25 mouse cellular contexts compared by ENCODE assay signal in the genomic region with DNA sequence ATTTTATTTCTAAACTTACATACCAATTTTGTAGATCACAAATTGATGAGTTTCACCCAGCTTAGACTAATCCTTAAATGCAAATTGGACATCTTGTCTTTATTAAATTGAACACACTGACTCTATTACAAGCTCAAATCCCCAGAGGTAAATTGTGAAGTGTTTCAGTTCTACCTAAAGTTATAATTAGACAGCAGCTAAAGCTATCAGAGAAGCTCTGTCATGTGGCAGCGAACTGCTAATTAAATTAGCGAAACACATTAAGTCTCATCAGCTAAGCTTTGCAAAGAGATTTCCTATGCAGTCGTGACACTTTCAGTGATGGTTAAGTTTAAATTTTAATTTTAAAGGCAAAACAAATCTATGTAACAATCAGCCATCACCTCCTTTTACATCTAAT.
DNase-seq lines count a peak whose midpoint lies in the region; ATAC-seq and TF ChIP-seq lines count a peak whose summit lies in the region.
"Had no signal": no experiment of that assay in that cellular context is flagged by ENCODE, and none has a peak within 500 bp of the region (broad histone marks: within the 10 kb centered on the region; RNA-seq: fewer than 3 reads in every experiment).

No protein-coding gene starts in this region.

- H3K36me3 ChIP-seq in hindbrain, embryonic 16.5 days (ENCODE audit: control insufficient read depth, insufficient read depth, low read length), result no peaks in the 10 kb centered on the region
- no peaks in the 10 kb centered on the region for H3K36me3 ChIP-seq in hindbrain, embryonic 12.5 days
- H3K36me3 ChIP-seq in midbrain, postnatal 0 days (ENCODE audit: insufficient read depth, low read length), result no peaks in the 10 kb centered on the region
- H3K36me3 ChIP-seq in midbrain, embryonic 10.5 days, result no peaks in the 10 kb centered on the region
- no peaks in the 10 kb centered on the region for H3K36me3 ChIP-seq in neural tube, embryonic 15.5 days
- H3K36me3 ChIP-seq: forebrain, embryonic 10.5 days; forebrain, embryonic 15.5 days; heart, embryonic 12.5 days; heart, embryonic 15.5 days; hindbrain, embryonic 13.5 days; intestine, embryonic 15.5 days had no signal

- H3K9me3 ChIP-seq in hindbrain, embryonic 16.5 days (ENCODE audit: control insufficient read depth, low read length), result no peaks in the 10 kb centered on the region
- no peaks in the 10 kb centered on the region for H3K9me3 ChIP-seq in hindbrain, embryonic 12.5 days (replicated peaks)
- H3K9me3 ChIP-seq in midbrain, postnatal 0 days (ENCODE audit: low read length), result no peaks in the 10 kb centered on the region
- H3K9me3 ChIP-seq in midbrain, embryonic 10.5 days (replicated peaks), result no peaks in the 10 kb centered on the region
- no peaks in the 10 kb centered on the region for H3K9me3 ChIP-seq in neural tube, embryonic 15.5 days (replicated peaks)
- H3K9me3 ChIP-seq: forebrain, embryonic 10.5 days; forebrain, embryonic 15.5 days; heart, embryonic 12.5 days; heart, embryonic 15.5 days; hindbrain, embryonic 13.5 days; intestine, embryonic 15.5 days had no signal

- peak; percentile 60 for DNase-seq in midbrain, postnatal 0 days (ENCODE audit: low spot score)
- DNase-seq in midbrain, embryonic 10.5 days (ENCODE audit: low spot score), result no peak
- peak; percentile 57 for DNase-seq in brain, embryonic 14.5 days (ENCODE audit: low read depth)
- DNase-seq in cerebellum, postnatal 4 days (ENCODE audit: low spot score in 2 of 2), result no peak
- DNase-seq: adrenal gland, adult 8-10 months; adrenal gland, postnatal 25 days; cerebellum, adult 11-12 months; cerebellum, adult 8-10 months; cerebellum, postnatal 10 days; cerebellum, postnatal 36 days; gastrocnemius, postnatal 25 days; heart, adult 18-20 months; heart, postnatal 10 days; heart, postnatal 36 days; kidney, adult 11 months had no signal

- H3K4me1 ChIP-seq in hindbrain, embryonic 16.5 days (ENCODE audit: control insufficient read depth, insufficient read depth, low read depth, low read length), result no peaks in the 10 kb centered on the region
- no peaks in the 10 kb centered on the region for H3K4me1 ChIP-seq in hindbrain, embryonic 12.5 days
- H3K4me1 ChIP-seq in midbrain, postnatal 0 days (ENCODE audit: insufficient read depth, low read length), result no peaks in the 10 kb centered on the region
- no peaks in the 10 kb centered on the region for H3K4me1 ChIP-seq in midbrain, embryonic 10.5 days
- no peaks in the 10 kb centered on the region for H3K4me1 ChIP-seq in neural tube, embryonic 15.5 days
- H3K4me1 ChIP-seq: forebrain, embryonic 10.5 days; forebrain, embryonic 15.5 days; heart, embryonic 12.5 days; heart, embryonic 15.5 days; intestine, embryonic 15.5 days had no signal

- no peak overlapping the region for H3K27ac ChIP-seq in hindbrain, embryonic 16.5 days (ENCODE audit: low read depth, low read length)
- no peak overlapping the region for H3K27ac ChIP-seq in hindbrain, embryonic 12.5 days
- no peak overlapping the region for H3K27ac ChIP-seq in midbrain, postnatal 0 days (ENCODE audit: low read depth, low read length)
- H3K27ac ChIP-seq in midbrain, embryonic 10.5 days (replicated peaks), result no peak overlapping the region
- H3K27ac ChIP-seq in neural tube, embryonic 15.5 days (replicated peaks), result no peak overlapping the region
- H3K27ac ChIP-seq: forebrain, embryonic 10.5 days; forebrain, embryonic 15.5 days; heart, embryonic 15.5 days; hindbrain, embryonic 13.5 days; intestine, embryonic 15.5 days had no signal

- TF ChIP-seq POLR2A in brain, embryonic 14.5 days (IDR thresholded peaks at IDR 0.05; ENCODE audit: borderline replicate concordance, extremely low read depth, insufficient read depth, insufficient read length, poor library complexity, severe bottlenecking), result no peak

- H3K9ac ChIP-seq in hindbrain, embryonic 16.5 days (ENCODE audit: low read depth, low read length), result no peak overlapping the region
- no peak overlapping the region for H3K9ac ChIP-seq in hindbrain, embryonic 12.5 days
- H3K9ac ChIP-seq in midbrain, postnatal 0 days (replicated peaks; ENCODE audit: low read length, poor library complexity, severe bottlenecking), result no peak overlapping the region
- H3K9ac ChIP-seq in neural tube, embryonic 15.5 days (replicated peaks), result no peak overlapping the region
- H3K9ac ChIP-seq: forebrain, embryonic 15.5 days; heart, embryonic 12.5 days; heart, embryonic 15.5 days; hindbrain, embryonic 13.5 days; intestine, embryonic 15.5 days had no signal

- H3K4me3 ChIP-seq in hindbrain, embryonic 16.5 days (ENCODE audit: low read length), result no peak overlapping the region
- H3K4me3 ChIP-seq in hindbrain, embryonic 12.5 days, result no peak overlapping the region
- no peak overlapping the region for H3K4me3 ChIP-seq in midbrain, postnatal 0 days (ENCODE audit: low read depth, low read length)
- no peak overlapping the region for H3K4me3 ChIP-seq in midbrain, embryonic 10.5 days
- no peak overlapping the region for H3K4me3 ChIP-seq in neural tube, embryonic 15.5 days (replicated peaks)
- H3K4me3 ChIP-seq: forebrain, embryonic 10.5 days; forebrain, embryonic 15.5 days; heart, embryonic 12.5 days; heart, embryonic 15.5 days; hindbrain, embryonic 13.5 days; intestine, embryonic 15.5 days had no signal

- no peaks in the 10 kb centered on the region for H3K27me3 ChIP-seq in hindbrain, embryonic 16.5 days (replicated peaks; ENCODE audit: control insufficient read depth, insufficient read depth, low read length)
- no peaks in the 10 kb centered on the region for H3K27me3 ChIP-seq in hindbrain, embryonic 12.5 days
- H3K27me3 ChIP-seq in midbrain, postnatal 0 days (ENCODE audit: insufficient read depth, low read length), result no peaks in the 10 kb centered on the region
- H3K27me3 ChIP-seq in midbrain, embryonic 10.5 days (ENCODE audit: low read depth, poor library complexity, severe bottlenecking), result no peaks in the 10 kb centered on the region
- H3K27me3 ChIP-seq in neural tube, embryonic 15.5 days (replicated peaks), result no peaks in the 10 kb centered on the region
- H3K27me3 ChIP-seq: forebrain, embryonic 15.5 days; heart, embryonic 12.5 days; heart, embryonic 15.5 days; hindbrain, embryonic 13.5 days; intestine, embryonic 15.5 days had no signal

- no peak for TF ChIP-seq CTCF in midbrain, postnatal 0 days (IDR thresholded peaks at IDR 0.05)
- no peak for TF ChIP-seq CTCF in brain, embryonic 14.5 days (IDR thresholded peaks at IDR 0.05; ENCODE audit: borderline replicate concordance, extremely low read depth, insufficient read depth, insufficient read length)

- peak; percentile 56; the same call in 1 of the 2 replicates for ATAC-seq in hindbrain, embryonic 16.5 days
- no peak for ATAC-seq in hindbrain, embryonic 12.5 days (ENCODE audit: low FRiP score)
- ATAC-seq in midbrain, postnatal 0 days (ENCODE audit: low FRiP score), result no peak
- peak; percentile 68 for ATAC-seq in neural tube, embryonic 15.5 days (ENCODE audit: low FRiP score)
- ATAC-seq: activated CD4-positive, CD25-positive, alpha-beta regulatory T cell, adult 4 months; forebrain, embryonic 15.5 days; intestine, embryonic 15.5 days had no signal

- 73% methylated on average over 3 of the region's 3 CpGs for WGBS in hindbrain, embryonic 16.5 days
- 80% methylated on average over 3 of the region's 3 CpGs for WGBS in hindbrain, embryonic 12.5 days
- 69% methylated on average over 3 of the region's 3 CpGs for WGBS in midbrain, postnatal 0 days
- WGBS in midbrain, embryonic 10.5 days, result 87% methylated on average over 3 of the region's 3 CpGs
- 55% methylated on average over 3 of the region's 3 CpGs for WGBS in neural tube, embryonic 15.5 days

- no peak overlapping the region for H3K4me2 ChIP-seq in hindbrain, embryonic 16.5 days (ENCODE audit: low read length)
- H3K4me2 ChIP-seq in hindbrain, embryonic 12.5 days (replicated peaks), result no peak overlapping the region
- no peak overlapping the region for H3K4me2 ChIP-seq in midbrain, postnatal 0 days (ENCODE audit: low read depth, low read length, poor library complexity, severe bottlenecking)
- no peak overlapping the region for H3K4me2 ChIP-seq in neural tube, embryonic 15.5 days
- H3K4me2 ChIP-seq: forebrain, embryonic 15.5 days; heart, embryonic 12.5 days; heart, embryonic 15.5 days; hindbrain, embryonic 13.5 days; intestine, embryonic 15.5 days had no signal

Comparison
In these comparisons a context has a peak if more than half of its experiments do, and no peak if none do; other contexts are left out.
1. ATAC-seq: peak in hindbrain, embryonic 16.5 days (single experiment) and neural tube, embryonic 15.5 days (single experiment); none in hindbrain, embryonic 12.5 days (single experiment) and midbrain, postnatal 0 days (single experiment).
2. DNase-seq: peak in midbrain, postnatal 0 days (single experiment) and brain, embryonic 14.5 days (single experiment); none in midbrain, embryonic 10.5 days (single experiment) and cerebellum, postnatal 4 days (0 of 2).